Mouse (Mus musculus) ES-Bruce4 (cell line): ENCODE measurements at regions not wholly inside any gene's neighbourhood (a gene's known extent, or its start where the extent isn't known, plus 50 kb on each side); places are given as distances from the start of the nearest gene placed in this dataset.

Experiments used
- CTCF ChIP-seq: IDR thresholded peaks from one replicate; pipeline ENCODE4 v1.8.1; 2011; ENCODE audit warnings: low read depth, low read length
- POLR2A ChIP-seq: IDR thresholded peaks from one replicate; pipeline ENCODE4 v1.8.1; 2011; ENCODE audit warnings: low read length; ENCODE audit not compliant: insufficient read depth

DNA sequence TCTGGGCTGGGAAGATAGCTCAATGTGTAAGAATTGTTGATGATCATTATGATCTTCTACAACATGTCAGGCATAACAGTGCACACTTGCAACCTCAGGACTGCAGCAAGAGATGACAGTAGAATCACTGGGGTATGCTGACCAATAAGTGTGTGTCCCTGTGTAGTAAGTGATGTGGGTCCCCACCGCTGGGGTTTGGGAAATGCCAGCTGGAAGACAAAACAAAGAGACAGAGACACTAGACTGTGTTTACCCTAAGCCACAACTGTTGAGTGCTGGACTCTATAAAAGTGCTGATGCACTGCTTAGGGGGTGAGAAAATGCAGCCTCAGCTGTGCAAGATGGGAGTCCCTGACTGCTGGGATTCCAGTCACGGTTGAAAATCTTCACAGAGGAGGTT is 448.0 kb upstream of the Cox7c start:
- TF ChIP-seq POLR2A (no peak), CTCF (no peak)
